Mouse (Mus musculus) liver, embryonic 15.5 days (tissue): Measurements from ENCODE around the gene Abtb2. TPM values are rescaled to one million over a fixed set of nuclear protein-coding genes. Genes with fewer than 3 reads are reported as not detected.

Experiments
- ATAC-seq: fragments of 200-750 bp; cut with Nextera tagmentation; 2 replicates; pipeline ENCODE4 v1.8.0; 2017; ENCODE audit warnings: moderate number of reproducible peaks, mild to moderate bottlenecking, moderate library complexity; ENCODE audit not compliant: insufficient read depth
- H3K27ac ChIP-seq: fragments of 300-500 bp; sonication (generic); replicated peaks from 2 replicates; pipeline ENCODE4 v1.5.1; 2015; ENCODE audit warnings: mild to moderate bottlenecking, inconsistent platforms
- H3K27me3 ChIP-seq: fragments of 300-500 bp; sonication (generic); 2 replicates; pipeline ENCODE4 v1.6.1; 2015; ENCODE audit warnings: mild to moderate bottlenecking, inconsistent platforms
- H3K36me3 ChIP-seq: fragments of 300-500 bp; sonication (generic); replicated peaks from 2 replicates; pipeline ENCODE4 v1.6.1; 2015; ENCODE audit warnings: moderate library complexity, mild to moderate bottlenecking, inconsistent platforms
- H3K4me1 ChIP-seq: fragments of 300-500 bp; sonication (generic); replicated peaks from 2 replicates; pipeline ENCODE4 v1.6.1; 2015; ENCODE audit warnings: inconsistent platforms
- H3K4me2 ChIP-seq: fragments of 300-500 bp; sonication (generic); 2 replicates; pipeline ENCODE4 v1.6.1; 2015; ENCODE audit warnings: moderate library complexity, mild to moderate bottlenecking, inconsistent platforms
- H3K4me3 ChIP-seq: fragments of 300-500 bp; sonication (generic); replicated peaks from 2 replicates; pipeline ENCODE4 v1.5.1; 2015; ENCODE audit warnings: mild to moderate bottlenecking, inconsistent platforms
- H3K9ac ChIP-seq: fragments of 300-500 bp; sonication (generic); 2 replicates; pipeline ENCODE4 v1.6.1; 2015; ENCODE audit warnings: moderate library complexity, mild to moderate bottlenecking, inconsistent platforms
- H3K9me3 ChIP-seq: fragments of 300-500 bp; sonication (generic); replicated peaks from 2 replicates; pipeline ENCODE4 v1.6.1; 2016; ENCODE audit warnings: inconsistent platforms
- WGBS: fragments of 180-500 bp; shearing (Covaris S2); methylation state at CpG from one replicate; pipeline ENCODE4 v1.1.7; 2015; ENCODE audit warnings: mixed read lengths; ENCODE audit not compliant: insufficient replicate concordance; 5-methylcytosine and 5-hydroxymethylcytosine counted together
- polyA plus RNA-seq: library from polyadenylated mRNA; unstranded; fragments of >200 nt; fragmentation: Nextera tagmentation; extraction: Ambion mirVana; gene quantifications from 2 replicates; pipeline ENCODE4 v1.2.1, GENCODE M21; 2015

Gene Abtb2
- polyA plus RNA-seq, 1 experiment from 2014 or later, result 2.9 TPM

DNA sequence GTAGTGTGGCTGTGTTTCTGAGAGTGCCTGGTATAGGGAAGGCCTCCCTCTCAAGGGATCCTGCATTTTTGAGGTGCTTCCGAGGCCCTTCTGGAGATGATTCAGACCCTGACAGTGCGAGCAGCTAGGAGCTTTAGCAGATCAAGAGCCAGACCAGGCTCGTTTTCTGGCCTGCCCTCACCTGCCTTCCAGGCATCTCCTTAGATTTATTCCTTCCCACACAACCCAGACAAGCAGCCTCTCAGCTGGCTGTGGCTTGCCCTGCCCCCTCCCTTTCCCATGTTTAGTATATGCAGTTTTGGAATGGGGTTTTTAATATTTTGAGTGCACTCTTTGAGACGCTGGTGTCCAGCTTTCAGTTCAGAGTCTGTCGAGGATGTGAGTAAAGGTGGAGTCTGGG lies 124.7 kb downstream of the Abtb2 start:
- 0 out of 2 replicates have a peak, but pooled peaks cover 3% of the 10 kb centered on the region for H3K4me1 ChIP-seq
- no peak overlapping the region for H3K9ac ChIP-seq
- 53% methylated on average over 5 of the region's 5 CpGs for WGBS
- H3K4me2 ChIP-seq, result no peak overlapping the region
- H3K36me3 ChIP-seq, result no peaks in the 10 kb centered on the region
- no peaks in the 10 kb centered on the region for H3K27me3 ChIP-seq
- no peak overlapping the region for H3K27ac ChIP-seq
- no peak overlapping the region for H3K4me3 ChIP-seq
- ATAC-seq, result no peak
- H3K9me3 ChIP-seq, result no peaks in the 10 kb centered on the region

DNA sequence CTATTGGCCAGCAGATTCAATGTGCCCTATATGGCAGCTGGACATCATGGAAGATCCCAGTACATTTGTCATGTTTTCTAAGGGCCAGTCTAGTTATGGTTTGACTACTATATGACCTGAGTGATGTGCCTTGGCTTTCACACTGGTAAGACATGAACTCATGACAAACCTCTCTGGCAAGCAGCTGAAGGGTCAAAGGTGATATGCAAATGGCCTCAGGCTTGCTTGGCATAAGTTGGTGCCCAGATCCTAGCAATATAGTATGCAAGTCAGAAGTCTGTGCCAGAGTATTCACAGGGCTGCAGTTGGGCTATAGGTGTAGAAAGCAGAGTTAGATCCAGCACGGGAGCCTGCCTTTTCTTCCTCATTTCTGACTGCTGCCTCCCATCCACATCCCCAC lies 125.2 kb downstream of the Abtb2 start:
- H3K4me1 ChIP-seq, result 0 out of 2 replicates have a peak, but pooled peaks cover 3% of the 10 kb centered on the region
- no peak overlapping the region for H3K9ac ChIP-seq
- H3K36me3 ChIP-seq, result no peaks in the 10 kb centered on the region
- no peaks in the 10 kb centered on the region for H3K27me3 ChIP-seq
- WGBS, result 41% methylated on average over 1 of the region's 1 CpGs
- no peak overlapping the region for H3K4me3 ChIP-seq
- no peak overlapping the region for H3K27ac ChIP-seq
- H3K4me2 ChIP-seq, result no peak overlapping the region
- ATAC-seq, result no peak
- H3K9me3 ChIP-seq, result no peaks in the 10 kb centered on the region

DNA sequence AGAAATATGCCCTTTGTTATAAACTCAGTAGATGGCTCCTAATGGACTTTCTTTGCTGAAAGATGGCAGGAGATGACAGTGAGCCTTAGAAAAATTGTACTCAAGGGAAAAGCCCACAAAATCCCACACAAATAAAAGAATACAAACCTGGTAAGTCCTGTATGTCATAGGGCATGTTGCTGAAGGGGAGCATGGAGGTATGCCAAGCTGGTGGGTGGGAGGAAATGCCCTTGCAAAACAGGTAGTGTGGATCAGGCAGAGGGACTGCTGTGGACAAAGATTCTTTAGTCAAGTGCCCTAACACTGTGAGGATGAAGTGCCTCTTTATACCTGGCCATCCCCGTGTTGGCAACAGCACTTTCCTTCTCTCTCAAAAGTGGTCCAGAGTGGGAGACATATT lies 126.7 kb downstream of the Abtb2 start:
- Histone ChIP-seq H3K4me3 (no peak overlapping the region), H3K4me1 (0 out of 2 replicates have a peak, but pooled peaks cover 3% of the 10 kb centered on the region), H3K9me3 (no peaks in the 10 kb centered on the region), H3K9ac (no peak overlapping the region), H3K36me3 (no peaks in the 10 kb centered on the region), H3K27ac (no peak overlapping the region), H3K4me2 (no peak overlapping the region), H3K27me3 (no peaks in the 10 kb centered on the region)
- 58% methylated on average over 1 of the region's 1 CpGs for WGBS
- no peak for ATAC-seq

DNA sequence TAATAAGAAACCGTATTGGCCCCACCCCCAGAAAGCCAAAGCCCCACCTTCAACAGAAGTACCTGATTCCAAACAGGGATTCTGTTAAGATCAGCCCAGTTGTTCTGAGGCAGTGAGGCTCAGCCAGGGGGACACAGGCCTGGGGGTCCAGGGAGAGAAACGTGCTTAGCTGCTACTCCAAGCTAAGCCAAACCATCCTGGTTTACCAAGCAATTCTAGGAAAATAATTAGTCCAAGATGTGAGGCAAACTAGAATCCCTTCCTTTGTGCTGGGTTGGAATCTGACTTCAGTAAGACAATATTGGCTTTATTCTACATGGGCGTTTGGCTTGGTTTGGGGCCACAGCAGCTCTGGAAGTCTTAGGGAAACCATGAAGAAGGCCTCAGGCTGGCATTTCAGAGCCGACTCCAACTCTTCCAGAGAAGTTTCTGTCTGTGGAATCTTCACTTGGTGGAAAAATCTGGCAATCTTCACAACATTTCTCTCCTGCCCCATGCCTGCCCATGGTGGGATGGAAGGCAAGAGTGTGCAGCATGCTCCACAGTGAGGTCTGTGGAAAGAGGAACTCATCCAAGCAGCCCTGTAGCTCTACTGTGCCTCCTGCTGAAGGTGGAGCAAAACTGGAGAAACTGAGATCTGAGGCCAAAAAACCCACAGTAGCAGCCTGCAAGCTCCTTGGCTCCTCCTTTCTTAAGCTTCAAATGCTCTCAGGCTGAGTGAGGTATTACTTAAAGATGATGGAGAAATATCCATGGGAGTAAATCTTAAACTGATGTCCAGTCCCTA lies 128.9 kb downstream of the Abtb2 start:
- Histone ChIP-seq H3K27ac (no peak overlapping the region), H3K4me2 (no peak overlapping the region), H3K36me3 (no peaks in the 10 kb centered on the region), H3K9me3 (no peaks in the 10 kb centered on the region), H3K4me3 (no peak overlapping the region), H3K9ac (no peak overlapping the region), H3K27me3 (no peaks in the 10 kb centered on the region), H3K4me1 (0 out of 2 replicates have a peak, but pooled peaks cover 3% of the 10 kb centered on the region)
- 46% methylated on average over 4 of the region's 4 CpGs for WGBS
- no peak for ATAC-seq

DNA sequence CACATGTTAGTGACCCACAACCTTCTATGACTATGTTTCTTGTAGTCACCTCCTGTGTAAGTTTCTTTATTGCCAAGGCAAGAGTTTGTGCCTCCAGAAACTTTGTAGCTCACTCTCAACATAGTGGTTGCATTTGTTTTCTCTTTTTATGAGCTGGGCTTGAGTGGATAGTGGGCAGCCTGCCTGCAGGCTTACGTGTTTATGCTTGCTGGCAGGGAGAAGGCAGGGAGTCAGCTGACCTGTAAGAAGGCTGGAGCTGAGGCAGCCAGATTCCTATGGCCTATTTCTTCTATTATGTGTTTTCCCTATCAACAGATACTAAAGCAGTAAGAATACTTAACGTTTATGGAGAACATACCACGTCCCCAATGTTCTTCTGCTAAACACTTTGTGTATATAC lies 130.1 kb downstream of the Abtb2 start:
- Histone ChIP-seq H3K27me3 (no peaks in the 10 kb centered on the region), H3K4me3 (no peak overlapping the region), H3K9me3 (no peaks in the 10 kb centered on the region), H3K36me3 (no peaks in the 10 kb centered on the region), H3K27ac (no peak overlapping the region), H3K4me1 (0 out of 2 replicates have a peak, but pooled peaks cover 2% of the 10 kb centered on the region), H3K4me2 (no peak overlapping the region), H3K9ac (no peak overlapping the region)
- ATAC-seq, result no peak
- WGBS, result 65% methylated on average over 3 of the region's 3 CpGs

DNA sequence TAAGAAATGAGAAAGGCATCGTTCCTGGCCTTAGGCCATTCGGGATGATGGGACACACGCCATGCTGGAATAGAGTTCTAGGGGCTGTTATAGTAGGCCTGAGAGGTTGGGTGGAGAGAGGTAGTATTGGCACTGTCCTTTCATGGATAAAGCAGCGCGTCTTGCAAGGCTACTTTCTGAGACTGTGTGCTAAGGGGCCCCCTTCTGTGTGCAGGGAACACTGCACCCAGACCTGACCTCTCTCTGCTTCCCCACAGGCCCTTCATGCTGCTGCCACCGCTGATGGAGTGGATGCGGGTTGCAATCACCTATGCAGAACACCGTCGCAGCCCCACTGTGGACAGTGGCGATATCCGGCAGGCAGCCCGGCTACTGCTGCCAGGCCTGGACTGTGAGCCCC lies 134.4 kb downstream of the Abtb2 start:
- no peaks in the 10 kb centered on the region for H3K27me3 ChIP-seq
- H3K4me2 ChIP-seq, result no peak overlapping the region
- H3K36me3 ChIP-seq, result 0 out of 2 replicates have a peak, but pooled peaks cover 14% of the 10 kb centered on the region
- H3K4me1 ChIP-seq, result 0 out of 2 replicates have a peak, but pooled peaks cover 5% of the 10 kb centered on the region
- no peaks in the 10 kb centered on the region for H3K9me3 ChIP-seq
- H3K27ac ChIP-seq, result no peak overlapping the region
- H3K4me3 ChIP-seq, result no peak overlapping the region
- ATAC-seq, result no peak
- no peak overlapping the region for H3K9ac ChIP-seq
- WGBS, result 79% methylated on average over 12 of the region's 12 CpGs

DNA sequence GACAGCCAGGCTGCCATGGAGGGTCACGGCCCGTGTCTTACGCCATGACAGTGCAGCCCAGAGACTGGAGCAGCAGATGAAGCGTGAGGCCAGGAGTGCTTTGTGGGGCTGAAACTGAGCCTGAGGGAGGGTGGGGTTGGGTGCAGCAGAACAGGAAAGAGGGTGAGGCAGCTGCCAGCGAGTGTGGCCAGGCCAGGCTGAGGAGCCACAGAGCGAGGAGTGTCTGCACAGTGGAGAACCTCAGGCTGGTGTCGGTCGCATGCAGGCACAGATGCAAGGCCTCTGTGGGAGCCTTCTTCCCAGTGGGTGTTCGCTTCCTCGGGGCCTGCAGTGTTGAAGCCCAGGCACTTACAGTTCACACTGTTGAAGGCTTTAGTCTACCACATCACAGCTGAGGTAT lies 137.2 kb downstream of the Abtb2 start:
- H3K9me3 ChIP-seq, result no peaks in the 10 kb centered on the region
- no peak for ATAC-seq
- H3K27ac ChIP-seq, result no peak overlapping the region
- no peaks in the 10 kb centered on the region for H3K27me3 ChIP-seq
- WGBS, result 65% methylated on average over 10 of the region's 10 CpGs
- no peak overlapping the region for H3K4me2 ChIP-seq
- H3K9ac ChIP-seq, result no peak overlapping the region
- no peak overlapping the region for H3K4me3 ChIP-seq
- 0 out of 2 replicates have a peak, but pooled peaks cover 14% of the 10 kb centered on the region for H3K36me3 ChIP-seq
- peaks cover 30% of the 10 kb centered on the region for H3K4me1 ChIP-seq

DNA sequence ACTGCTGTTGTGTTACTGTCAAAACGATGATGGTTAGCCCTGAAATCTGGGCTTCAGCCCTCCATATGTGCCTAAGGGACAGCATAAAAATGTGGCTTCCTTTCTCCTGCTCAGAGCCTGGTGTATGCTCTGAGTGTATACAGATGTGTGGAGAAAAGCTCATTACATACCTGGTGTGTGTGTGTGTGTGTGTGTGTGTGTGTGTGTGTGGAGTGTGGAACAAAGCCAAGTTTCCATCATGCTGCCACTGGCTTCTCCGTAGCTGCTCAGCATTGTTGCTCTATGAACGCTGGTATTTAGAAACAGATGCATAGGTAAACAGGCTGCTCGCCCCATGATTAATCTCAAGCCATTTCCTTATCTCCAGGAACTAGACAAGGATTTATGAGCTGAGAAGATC lies 137.8 kb downstream of the Abtb2 start:
- 0 out of 2 replicates have a peak, but pooled peaks cover 14% of the 10 kb centered on the region for H3K36me3 ChIP-seq
- H3K27ac ChIP-seq, result no peak overlapping the region
- no peak for ATAC-seq
- WGBS, result 41% methylated on average over 4 of the region's 4 CpGs
- no peaks in the 10 kb centered on the region for H3K27me3 ChIP-seq
- no peak overlapping the region for H3K9ac ChIP-seq
- no peak overlapping the region for H3K4me3 ChIP-seq
- no peaks in the 10 kb centered on the region for H3K9me3 ChIP-seq
- peaks cover 30% of the 10 kb centered on the region for H3K4me1 ChIP-seq
- H3K4me2 ChIP-seq, result no peak overlapping the region

DNA sequence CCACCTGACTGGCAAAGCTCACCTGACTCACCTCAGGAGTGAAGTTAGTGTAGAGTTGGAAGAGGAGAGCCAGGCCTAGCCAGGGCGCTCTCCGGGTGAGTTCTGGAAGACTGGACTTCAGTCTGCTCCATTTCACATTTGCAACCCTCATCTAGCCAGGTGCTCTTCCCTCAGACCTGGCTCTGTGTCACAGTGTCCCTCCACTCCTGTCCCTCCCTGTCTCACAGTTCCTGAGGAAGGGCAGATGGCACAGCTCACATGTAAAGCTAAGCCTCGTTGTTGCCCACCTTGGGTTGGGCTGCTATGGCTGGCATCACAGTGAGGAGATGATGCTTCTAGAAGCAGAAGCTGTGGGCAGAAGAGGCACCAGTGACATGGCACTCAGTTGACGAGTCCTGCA lies 139.7 kb downstream of the Abtb2 start:
- H3K4me1 ChIP-seq, result peaks cover 30% of the 10 kb centered on the region
- no peak overlapping the region for H3K4me2 ChIP-seq
- H3K27me3 ChIP-seq, result no peaks in the 10 kb centered on the region
- no peaks in the 10 kb centered on the region for H3K9me3 ChIP-seq
- H3K4me3 ChIP-seq, result no peak overlapping the region
- no peak for ATAC-seq
- 77% methylated on average over 4 of the region's 4 CpGs for WGBS
- no peak overlapping the region for H3K9ac ChIP-seq
- H3K36me3 ChIP-seq, result 0 out of 2 replicates have a peak, but pooled peaks cover 14% of the 10 kb centered on the region
- no peak overlapping the region for H3K27ac ChIP-seq

DNA sequence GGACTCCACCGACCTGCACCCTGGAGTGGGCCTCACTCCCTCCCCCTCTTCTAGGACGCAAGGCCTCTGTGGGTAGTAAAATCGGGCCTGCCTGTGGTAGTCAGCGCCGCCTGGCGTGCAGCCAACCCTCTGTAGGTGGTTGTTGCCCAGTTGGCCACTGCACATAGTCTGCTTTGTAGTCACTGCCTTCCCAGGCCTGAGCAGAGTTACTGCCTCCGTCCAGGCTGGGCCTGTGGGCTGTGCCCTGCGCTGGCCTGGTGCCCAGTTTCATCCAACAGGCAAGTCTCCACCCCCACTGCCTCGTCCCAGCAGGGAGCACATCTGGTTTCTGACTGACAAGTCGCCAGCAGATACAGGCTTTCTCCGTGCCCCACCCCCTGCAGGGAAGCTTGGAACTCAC lies 140.1 kb downstream of the Abtb2 start:
- WGBS, result 52% methylated on average over 11 of the region's 11 CpGs
- Histone ChIP-seq H3K36me3 (0 out of 2 replicates have a peak, but pooled peaks cover 14% of the 10 kb centered on the region), H3K9me3 (no peaks in the 10 kb centered on the region), H3K4me3 (no peak overlapping the region), H3K4me1 (peaks cover 30% of the 10 kb centered on the region), H3K9ac (no peak overlapping the region), H3K27me3 (no peaks in the 10 kb centered on the region), H3K4me2 (no peak overlapping the region), H3K27ac (no peak overlapping the region)
- ATAC-seq, result peak; percentile 30

DNA sequence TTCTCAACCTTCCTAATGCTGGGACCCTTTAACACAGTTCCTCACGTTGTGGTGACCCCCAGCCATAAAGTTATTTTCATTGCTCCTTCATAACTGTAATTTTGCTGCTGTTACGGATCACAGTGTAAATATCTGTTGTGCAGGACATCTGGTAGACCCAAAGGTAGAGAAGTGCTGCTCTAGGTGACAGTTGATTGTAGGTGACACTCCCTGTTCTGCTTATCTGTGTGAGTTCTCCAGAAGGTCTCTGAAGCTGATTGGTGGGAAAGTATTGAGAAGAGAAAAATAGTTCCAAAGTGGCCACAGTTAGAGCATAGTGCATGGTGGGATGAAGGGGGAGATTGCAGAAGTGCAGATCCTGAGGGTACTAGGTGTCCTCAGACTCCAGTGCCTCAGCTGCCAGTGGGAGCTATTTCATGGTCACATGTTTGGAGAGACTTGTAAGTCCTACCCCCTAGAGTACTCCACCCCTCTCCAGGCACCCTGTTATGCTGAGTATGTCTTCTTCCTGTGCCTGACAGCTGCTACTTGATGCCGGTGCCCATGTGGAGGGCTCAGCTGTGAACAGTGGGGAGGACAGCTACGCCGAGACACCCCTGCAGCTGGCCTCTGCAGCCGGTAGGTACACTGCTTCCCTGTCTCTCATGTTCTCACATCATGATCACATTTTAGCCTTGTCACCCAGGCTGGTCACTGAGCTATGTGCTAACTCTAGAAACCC lies 141.1 kb downstream of the Abtb2 start:
- Histone ChIP-seq H3K4me1 (peaks cover 30% of the 10 kb centered on the region), H3K4me2 (peak overlapping the region; percentile 5; the same call in 1 of the 2 replicates), H3K27me3 (no peaks in the 10 kb centered on the region), H3K27ac (0 out of 2 replicates have a peak overlapping the region, but pooled peaks have one; percentile 19), H3K9ac (no peak overlapping the region), H3K9me3 (no peaks in the 10 kb centered on the region), H3K36me3 (0 out of 2 replicates have a peak, but pooled peaks cover 12% of the 10 kb centered on the region), H3K4me3 (no peak overlapping the region)
- 42% methylated on average over 6 of the region's 6 CpGs for WGBS
- ATAC-seq, result peak; percentile 63
